Mouse (Mus musculus): ENCODE measurements around the gene Gas8. TPM values are rescaled to one million over a fixed set of nuclear protein-coding genes. Genes with fewer than 3 reads are reported as not detected.

Gene Gas8
- polyA plus RNA-seq, 1 experiment = not detected

DNA sequence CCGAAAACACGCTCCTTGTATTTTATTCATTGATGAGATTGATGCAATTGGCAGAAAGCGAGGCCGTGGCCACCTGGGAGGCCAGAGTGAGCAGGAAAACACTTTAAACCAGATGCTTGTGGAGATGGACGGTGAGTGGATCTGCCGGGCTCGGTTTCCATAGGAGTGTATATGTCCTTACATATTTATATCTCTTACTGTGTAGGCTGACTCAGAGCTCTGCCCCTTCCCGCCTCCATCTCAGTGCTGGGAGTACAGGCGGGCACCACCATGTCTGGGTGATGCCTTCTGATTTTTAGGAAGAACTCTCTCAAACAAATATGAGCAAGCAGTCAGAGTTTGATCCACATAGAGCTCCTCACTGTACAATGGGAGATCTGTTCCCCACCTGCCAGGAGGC, 25.7 kb upstream of the Gas8 start:
- 81% methylated on average over 9 of the region's 9 CpGs for WGBS
- no peak overlapping the region for H3K27ac ChIP-seq (ENCODE audit: insufficient read depth, low read depth, low read length)
- H3K4me1 ChIP-seq (ENCODE audit: control insufficient read depth, insufficient read depth, low read length) = no peaks in the 10 kb centered on the region
- H3K4me3 ChIP-seq (ENCODE audit: insufficient read depth, low read depth, low read length) = no peak overlapping the region
- no peak for TF ChIP-seq POLR2A (IDR thresholded peaks at IDR 0.05; ENCODE audit: insufficient read depth, low read depth, low read length)
- no peak for TF ChIP-seq CTCF (IDR thresholded peaks at IDR 0.05; ENCODE audit: insufficient read depth, low read depth, low read length)

DNA sequence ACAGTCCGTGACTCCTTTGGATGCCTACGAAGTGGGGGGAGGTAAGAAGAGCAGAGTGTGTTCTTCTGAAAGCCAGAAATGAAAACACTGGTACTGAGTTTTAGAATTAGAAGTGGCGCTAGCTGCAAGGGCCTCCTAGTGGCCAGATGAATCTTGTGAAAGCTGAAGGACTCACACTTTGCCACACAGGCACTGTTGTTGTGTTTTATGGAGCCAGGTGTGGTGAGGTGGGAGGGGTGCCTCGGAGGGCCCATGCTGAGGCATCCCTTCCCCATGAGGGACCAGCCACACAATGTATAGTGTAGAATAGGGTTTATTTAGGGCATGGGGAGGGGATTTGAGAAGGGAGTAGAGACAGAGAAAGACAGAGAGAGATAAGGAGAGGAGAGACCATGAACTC, 20.9 kb upstream of the Gas8 start:
- Histone ChIP-seq H3K4me3 (ENCODE audit: insufficient read depth, low read depth, low read length) (no peak overlapping the region), H3K4me1 (ENCODE audit: control insufficient read depth, insufficient read depth, low read length) (peaks cover 8% of the 10 kb centered on the region), H3K27ac (ENCODE audit: insufficient read depth, low read depth, low read length) (no peak overlapping the region)
- 86% methylated on average over 4 of the region's 4 CpGs for WGBS
- TF ChIP-seq POLR2A (IDR thresholded peaks at IDR 0.05; ENCODE audit: insufficient read depth, low read depth, low read length) (no peak), CTCF (IDR thresholded peaks at IDR 0.05; ENCODE audit: insufficient read depth, low read depth, low read length) (no peak)

DNA sequence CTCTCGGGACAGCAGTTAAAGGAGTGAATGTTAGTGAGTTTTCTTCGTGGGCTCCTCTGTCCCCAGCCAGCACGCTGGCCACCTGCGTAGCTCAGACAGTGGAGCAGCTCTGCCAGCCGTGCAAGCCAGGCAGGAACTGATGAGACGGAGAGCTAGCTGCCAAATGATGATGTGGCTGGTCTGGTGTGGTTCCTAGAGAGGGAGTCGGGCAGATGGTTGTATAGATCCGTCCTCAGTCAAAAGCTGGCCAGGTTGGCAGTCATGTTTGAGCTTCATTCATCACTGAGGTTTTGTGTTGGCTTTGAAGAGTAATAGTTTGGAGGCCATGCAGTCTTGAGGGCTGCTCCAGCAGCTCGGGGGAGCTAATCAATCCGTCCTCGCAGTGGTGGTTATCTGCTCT, 19.7 kb upstream of the Gas8 start:
- no peak overlapping the region for H3K27ac ChIP-seq (ENCODE audit: insufficient read depth, low read depth, low read length)
- WGBS = 84% methylated on average over 11 of the region's 11 CpGs
- TF ChIP-seq CTCF (IDR thresholded peaks at IDR 0.05; ENCODE audit: insufficient read depth, low read depth, low read length) (no peak), POLR2A (IDR thresholded peaks at IDR 0.05; ENCODE audit: insufficient read depth, low read depth, low read length) (no peak)
- H3K4me1 ChIP-seq (ENCODE audit: control insufficient read depth, insufficient read depth, low read length) = peaks cover 8% of the 10 kb centered on the region
- H3K4me3 ChIP-seq (ENCODE audit: insufficient read depth, low read depth, low read length) = no peak overlapping the region

DNA sequence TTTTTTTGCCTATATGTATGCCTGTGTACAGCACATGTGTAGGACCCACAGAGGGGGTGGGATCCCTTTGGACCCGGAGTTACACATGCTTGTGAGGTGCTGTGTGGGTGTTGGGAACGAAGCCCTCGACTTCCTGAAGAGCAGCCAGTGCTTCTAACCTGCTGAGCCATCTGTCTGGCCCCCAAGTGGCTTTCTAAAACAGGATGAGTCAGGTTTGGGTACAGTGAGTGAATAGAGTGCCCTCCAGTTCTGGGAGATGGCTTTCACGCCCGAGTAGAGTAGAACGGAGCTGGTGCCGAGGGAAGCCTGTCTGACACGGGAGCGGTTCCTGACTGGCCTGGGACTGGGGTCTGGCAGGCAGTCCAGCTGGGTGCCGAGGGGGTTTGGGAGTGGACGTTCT, 19.1 kb upstream of the Gas8 start:
- TF ChIP-seq POLR2A (IDR thresholded peaks at IDR 0.05; ENCODE audit: insufficient read depth, low read depth, low read length) (no peak), CTCF (IDR thresholded peaks at IDR 0.05; ENCODE audit: insufficient read depth, low read depth, low read length) (no peak)

DNA sequence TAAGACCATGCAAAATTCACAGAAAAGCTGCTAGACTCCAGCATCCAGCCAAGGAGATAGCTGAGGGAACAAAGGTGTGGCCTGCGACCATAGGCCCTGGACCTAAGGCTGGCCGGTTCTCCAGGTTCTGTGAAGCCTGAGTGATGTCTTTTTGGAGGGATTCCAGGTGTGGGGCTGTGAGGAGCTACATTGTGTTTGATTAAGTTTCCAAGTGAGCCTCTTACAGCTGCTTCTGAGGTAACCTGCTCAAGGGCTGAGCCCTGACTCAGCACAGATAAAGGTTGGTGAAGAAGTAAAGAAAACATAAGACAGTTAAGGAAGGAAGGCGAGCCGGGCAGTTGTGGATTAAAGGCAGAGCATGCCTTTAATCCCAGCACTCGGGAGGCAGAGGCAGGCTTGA, 16.4 kb upstream of the Gas8 start:
- 83% methylated on average over 5 of the region's 5 CpGs for WGBS
- Histone ChIP-seq H3K4me3 (ENCODE audit: insufficient read depth, low read depth, low read length) (no peak overlapping the region), H3K4me1 (ENCODE audit: control insufficient read depth, insufficient read depth, low read length) (peaks cover 26% of the 10 kb centered on the region), H3K27ac (ENCODE audit: insufficient read depth, low read depth, low read length) (no peak overlapping the region)
- TF ChIP-seq POLR2A (IDR thresholded peaks at IDR 0.05; ENCODE audit: insufficient read depth, low read depth, low read length) (no peak), CTCF (IDR thresholded peaks at IDR 0.05; ENCODE audit: insufficient read depth, low read depth, low read length) (no peak)

More for the DNA sequence above, 19.1 kb upstream of the Gas8 start:
- Histone ChIP-seq H3K4me1 (ENCODE audit: control insufficient read depth, insufficient read depth, low read length) (peaks cover 12% of the 10 kb centered on the region), H3K4me3 (ENCODE audit: insufficient read depth, low read depth, low read length) (no peak overlapping the region), H3K27ac (ENCODE audit: insufficient read depth, low read depth, low read length) (no peak overlapping the region)
- 69% methylated on average over 11 of the region's 11 CpGs for WGBS

DNA sequence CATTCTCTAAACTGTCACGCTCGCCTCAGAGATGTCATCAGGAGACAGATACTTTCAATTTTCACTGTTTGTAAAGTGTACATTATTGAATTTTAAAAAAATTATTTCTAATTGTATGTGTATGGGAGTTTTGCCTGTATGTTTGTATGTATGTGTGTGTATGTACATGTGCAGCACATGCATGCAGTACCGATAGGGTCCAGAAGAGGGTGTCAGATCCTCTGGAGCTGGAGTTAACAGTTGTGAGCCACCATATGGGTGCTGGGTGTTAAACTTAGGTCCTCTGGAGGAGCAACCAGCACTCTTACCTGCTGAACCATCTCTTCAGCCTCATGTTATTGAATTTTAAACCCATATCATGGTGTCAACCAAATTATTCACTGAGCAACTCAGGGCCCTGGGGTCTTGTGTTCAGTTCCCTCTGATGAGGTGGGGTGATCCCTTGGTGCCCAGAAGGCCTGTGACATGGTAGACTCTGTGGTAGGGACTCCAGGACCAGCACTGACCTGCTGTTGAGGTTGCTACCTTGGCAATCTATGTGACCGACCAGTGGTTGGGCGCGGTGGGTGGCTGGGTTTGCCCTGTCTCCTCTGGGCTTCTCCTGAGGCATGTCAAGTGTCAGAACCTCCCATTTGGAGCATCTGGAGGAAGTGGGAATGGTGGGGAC, 14.7 kb upstream of the Gas8 start:
- Histone ChIP-seq H3K4me3 (ENCODE audit: insufficient read depth, low read depth, low read length) (no peak overlapping the region), H3K27ac (ENCODE audit: insufficient read depth, low read depth, low read length) (no peak overlapping the region), H3K4me1 (ENCODE audit: control insufficient read depth, insufficient read depth, low read length) (peaks cover 22% of the 10 kb centered on the region)
- WGBS = 97% methylated on average over 6 of the region's 6 CpGs
- TF ChIP-seq POLR2A (IDR thresholded peaks at IDR 0.05; ENCODE audit: insufficient read depth, low read depth, low read length) (no peak), CTCF (IDR thresholded peaks at IDR 0.05; ENCODE audit: insufficient read depth, low read depth, low read length) (no peak)

DNA sequence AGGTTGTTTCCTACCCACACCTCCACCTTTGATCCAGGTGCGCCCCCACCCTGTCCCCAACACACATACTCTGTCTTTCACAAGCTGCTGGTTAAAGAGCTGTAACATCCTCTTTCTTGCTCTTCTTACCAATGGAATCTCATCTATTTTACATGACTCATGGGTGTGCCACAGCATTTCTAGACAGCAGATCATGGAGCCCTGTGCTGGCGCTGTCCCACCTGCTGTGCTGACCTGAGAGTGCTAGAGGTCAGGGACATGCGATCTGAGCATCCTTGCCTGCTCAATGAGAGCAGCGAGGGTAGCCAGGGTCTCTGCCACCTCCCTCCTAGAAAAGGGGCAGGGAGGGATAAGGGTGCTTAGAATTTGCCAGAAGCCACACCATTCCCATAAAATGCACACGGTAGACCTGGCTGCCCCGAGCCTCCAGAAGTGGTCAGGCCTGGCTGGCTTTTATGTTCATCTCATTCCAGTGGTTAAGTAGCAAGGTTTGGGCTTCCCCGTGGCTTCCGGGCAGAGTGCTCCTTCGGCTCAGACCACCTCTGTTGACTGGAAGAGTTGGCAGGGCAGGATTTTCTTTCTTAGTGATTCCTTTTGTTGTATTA, 13.9 kb upstream of the Gas8 start:
- H3K27ac ChIP-seq (ENCODE audit: insufficient read depth, low read depth, low read length) = no peak overlapping the region
- peaks cover 20% of the 10 kb centered on the region for H3K4me1 ChIP-seq (ENCODE audit: control insufficient read depth, insufficient read depth, low read length)
- TF ChIP-seq POLR2A (IDR thresholded peaks at IDR 0.05; ENCODE audit: insufficient read depth, low read depth, low read length) = no peak
- TF ChIP-seq CTCF (IDR thresholded peaks at IDR 0.05; ENCODE audit: insufficient read depth, low read depth, low read length) = no peak
- WGBS = 87% methylated on average over 9 of the region's 9 CpGs
- no peak overlapping the region for H3K4me3 ChIP-seq (ENCODE audit: insufficient read depth, low read depth, low read length)

DNA sequence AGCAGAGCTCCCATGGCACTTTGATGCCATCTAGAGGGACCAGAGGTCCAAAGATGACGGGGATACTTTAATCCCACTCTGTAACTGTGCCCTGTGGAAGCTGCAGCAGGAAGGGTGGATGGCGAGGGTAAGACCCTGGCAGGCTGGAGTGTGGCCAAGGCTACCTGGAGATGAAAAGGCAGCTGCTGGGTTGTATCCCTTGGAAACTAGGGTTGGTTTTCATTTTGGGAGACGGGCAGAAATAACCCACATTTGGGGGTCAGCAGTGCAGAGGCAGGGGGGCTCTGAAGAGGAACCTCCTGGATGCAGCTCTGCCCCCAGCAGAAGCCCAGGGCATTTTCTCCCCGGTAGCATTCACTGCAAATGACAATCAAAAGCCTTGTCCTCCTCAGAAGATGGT, 13.4 kb upstream of the Gas8 start:
- Histone ChIP-seq H3K4me3 (ENCODE audit: insufficient read depth, low read depth, low read length) (no peak overlapping the region), H3K27ac (ENCODE audit: insufficient read depth, low read depth, low read length) (no peak overlapping the region), H3K4me1 (ENCODE audit: control insufficient read depth, insufficient read depth, low read length) (peaks cover 18% of the 10 kb centered on the region)
- 55% methylated on average over 4 of the region's 4 CpGs for WGBS
- TF ChIP-seq POLR2A (IDR thresholded peaks at IDR 0.05; ENCODE audit: insufficient read depth, low read depth, low read length) (no peak), CTCF (IDR thresholded peaks at IDR 0.05; ENCODE audit: insufficient read depth, low read depth, low read length) (no peak)

DNA sequence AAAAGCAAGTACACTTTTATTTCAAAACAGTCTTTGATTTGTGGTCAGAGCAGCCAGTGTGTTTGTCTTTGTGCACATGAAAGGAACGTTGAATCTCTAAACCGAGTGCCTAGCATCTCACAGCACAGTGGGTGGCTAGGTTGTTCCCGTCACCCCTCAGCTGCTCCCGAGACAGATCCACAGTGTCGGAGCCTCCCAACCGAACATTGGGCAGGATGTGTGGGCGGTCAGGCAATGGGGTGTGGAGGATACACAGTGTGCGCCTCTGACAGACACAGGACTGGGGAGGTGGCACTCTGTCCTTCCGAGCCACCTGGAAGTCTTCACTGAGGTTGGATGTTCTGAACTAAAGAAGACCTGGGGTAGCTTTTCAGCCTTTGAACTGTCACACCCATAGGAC, 12.9 kb upstream of the Gas8 start:
- Histone ChIP-seq H3K4me1 (ENCODE audit: control insufficient read depth, insufficient read depth, low read length) (peaks cover 18% of the 10 kb centered on the region), H3K27ac (ENCODE audit: insufficient read depth, low read depth, low read length) (no peak overlapping the region), H3K4me3 (ENCODE audit: insufficient read depth, low read depth, low read length) (no peak overlapping the region)
- TF ChIP-seq CTCF (IDR thresholded peaks at IDR 0.05; ENCODE audit: insufficient read depth, low read depth, low read length) = no peak
- no peak for TF ChIP-seq POLR2A (IDR thresholded peaks at IDR 0.05; ENCODE audit: insufficient read depth, low read depth, low read length)
- 52% methylated on average over 9 of the region's 9 CpGs for WGBS

All from olfactory bulb, adult 2 months (tissue).